Mouse (Mus musculus) frontal cortex, adult 2 months (tissue): ENCODE results near the gene Cdh4. TPM values are rescaled to one million over a fixed set of nuclear protein-coding genes. Genes with fewer than 3 reads are reported as not detected.

ENCODE experiments used
- DNase-seq, 2 experiments: peaks; one replicate each; pipeline ENCODE4 v3.0.0; 2022; ENCODE audit warnings: low spot score in 1 of 2; ENCODE audit errors: extremely low spot score in 1 of 2
- polyA plus RNA-seq: library from polyadenylated mRNA; depleted of rRNA; stranded (reverse); fragments of >200 nt; gene quantifications from 2 replicates; pipeline ENCODE4 v1.2.3, GENCODE M21; 2012

Gene Cdh4
- polyA plus RNA-seq, 1 experiment, result 21.5 TPM

DNA sequence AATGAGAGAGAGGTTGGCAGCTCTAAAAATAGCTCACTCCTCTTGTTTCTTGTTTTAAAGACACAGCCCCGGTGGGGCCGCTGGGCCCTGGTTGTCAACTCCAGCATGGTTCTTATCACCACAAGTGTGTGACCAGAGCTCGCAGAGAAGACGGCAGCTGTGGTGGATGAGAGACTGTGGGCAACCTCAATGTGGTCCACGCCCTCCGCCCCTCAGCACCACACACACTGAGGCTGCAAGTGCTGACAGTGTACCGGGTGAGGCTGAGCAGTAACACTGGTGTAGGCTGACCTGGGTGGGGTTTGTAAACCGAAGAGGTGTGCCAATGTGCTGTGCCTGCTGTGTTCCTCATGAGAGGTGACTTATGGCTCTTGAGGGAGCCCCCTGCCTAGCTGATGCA lies 327.7 kb downstream of the Cdh4 start:
- no peak for DNase-seq

GRCm38 (mm10) chr2:179774440-179775110 lies 332.3 kb downstream of the Cdh4 start:
- DNase-seq, result no peak

- DNase-seq, result no peak
Measured at GRCm38 (mm10) chr2:179775999-179776705, 333.9 kb downstream of the Cdh4 start.

- no peak for DNase-seq
Measured at GRCm38 (mm10) chr2:179779266-179779665, 337.0 kb downstream of the Cdh4 start.

GRCm38 (mm10) chr2:179780961-179781360 lies 338.7 kb downstream of the Cdh4 start:
- DNase-seq, result no peak

DNA sequence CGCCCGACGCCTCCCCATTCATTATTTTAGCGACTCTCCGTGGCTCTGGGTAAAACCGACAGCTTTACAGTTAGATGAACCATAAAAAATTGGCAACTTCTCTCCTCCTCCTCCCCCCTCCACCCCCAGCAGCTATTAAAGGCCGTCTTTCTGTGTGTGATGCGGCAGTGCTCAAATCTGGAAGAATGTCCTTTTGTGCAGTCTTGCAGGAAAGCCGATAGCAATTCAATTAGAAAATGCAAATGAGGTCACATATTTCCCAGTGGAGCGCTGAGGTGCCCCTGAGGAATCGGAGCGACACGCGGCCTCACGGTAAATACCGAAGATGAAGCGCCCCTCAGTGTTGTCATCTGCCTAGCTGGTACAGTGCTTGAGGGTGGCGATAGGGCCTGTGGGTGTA lies 345.0 kb downstream of the Cdh4 start:
- DNase-seq, result peak in 1 of 2 experiments; percentile 40

DNA sequence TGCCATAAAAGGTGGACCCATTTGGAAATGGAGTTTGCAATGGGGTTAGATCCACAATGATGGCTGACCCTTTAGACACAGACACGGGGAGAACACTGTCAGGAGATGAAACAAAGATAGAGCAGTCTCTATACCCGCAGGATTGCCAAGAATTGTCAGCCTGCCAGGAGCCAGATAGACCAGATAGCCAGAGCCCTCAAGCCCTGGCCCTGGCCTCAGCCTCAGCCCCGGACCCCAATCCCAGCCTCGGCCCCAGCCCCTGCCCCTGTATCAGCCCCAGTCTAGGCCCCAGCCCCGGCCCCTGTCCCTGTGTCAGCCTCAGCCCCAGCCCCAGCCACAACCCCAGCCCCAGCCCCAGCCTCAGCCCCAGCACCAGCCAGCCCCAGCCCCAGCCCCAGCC lies 345.6 kb downstream of the Cdh4 start:
- no peak for DNase-seq

- no peak for DNase-seq
Measured at GRCm38 (mm10) chr2:179790684-179791083, 348.5 kb downstream of the Cdh4 start.

DNA sequence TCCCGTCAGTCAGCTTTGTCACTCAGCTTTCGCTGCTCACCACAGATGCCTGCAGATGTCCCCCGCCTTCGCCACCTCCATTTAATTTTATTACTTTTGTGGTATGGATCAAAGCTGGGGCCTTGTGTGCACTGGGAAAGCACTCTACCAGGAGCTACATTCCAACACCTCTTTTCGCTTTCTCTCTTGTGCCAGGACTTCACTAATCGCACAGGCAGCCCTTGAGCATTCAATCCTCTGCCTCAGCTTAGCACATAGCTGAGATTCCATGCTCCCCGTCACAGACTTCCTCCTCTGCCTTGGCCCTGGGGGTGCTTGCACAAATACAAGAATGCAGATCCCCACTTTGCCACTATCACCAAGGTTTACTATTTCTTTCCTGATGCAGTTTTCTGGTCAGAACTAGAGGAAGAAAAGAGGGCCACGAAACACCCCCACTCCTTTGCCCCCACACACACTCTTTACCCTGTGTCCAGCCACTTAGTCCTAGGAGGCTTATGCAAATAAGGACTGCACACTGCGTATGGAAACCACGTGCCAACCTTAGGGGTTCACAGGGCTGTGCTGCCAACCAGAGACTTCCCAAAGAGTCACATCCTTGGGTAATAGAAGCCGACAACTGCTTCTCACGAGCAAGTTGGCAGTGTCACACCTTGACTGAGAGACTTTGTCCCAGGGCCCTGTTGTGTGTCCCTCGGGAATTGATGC lies 350.3 kb downstream of the Cdh4 start:
- no peak for DNase-seq

GRCm38 (mm10) chr2:179794354-179794753 lies 352.1 kb downstream of the Cdh4 start:
- peak in 1 of 2 experiments; percentile 48 for DNase-seq

GRCm38 (mm10) chr2:179795452-179795851 lies 353.2 kb downstream of the Cdh4 start:
- DNase-seq, result no peak

- DNase-seq, result peak; percentile 65 to 76
Measured at GRCm38 (mm10) chr2:179799906-179800532, 357.8 kb downstream of the Cdh4 start.

DNA sequence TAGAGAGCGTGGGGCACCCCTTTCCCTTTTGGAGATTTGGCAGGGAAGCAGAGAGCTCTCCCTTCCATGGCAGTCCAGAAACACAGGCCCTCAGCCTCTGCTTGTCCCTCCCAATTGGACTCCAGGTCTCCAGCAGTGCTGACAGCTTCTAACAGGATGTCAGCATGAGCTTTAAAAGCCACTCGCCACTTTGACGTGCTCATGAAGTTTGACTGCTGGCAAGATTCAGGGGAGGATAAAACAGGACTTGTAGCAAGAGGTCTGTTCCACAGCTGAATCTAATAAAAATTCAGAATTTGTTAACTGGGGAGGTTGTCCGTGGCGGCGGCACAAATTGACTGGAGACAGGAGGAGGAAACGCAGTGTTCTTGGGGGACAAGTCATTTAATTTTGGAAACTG lies 358.8 kb downstream of the Cdh4 start:
- no peak for DNase-seq

DNA sequence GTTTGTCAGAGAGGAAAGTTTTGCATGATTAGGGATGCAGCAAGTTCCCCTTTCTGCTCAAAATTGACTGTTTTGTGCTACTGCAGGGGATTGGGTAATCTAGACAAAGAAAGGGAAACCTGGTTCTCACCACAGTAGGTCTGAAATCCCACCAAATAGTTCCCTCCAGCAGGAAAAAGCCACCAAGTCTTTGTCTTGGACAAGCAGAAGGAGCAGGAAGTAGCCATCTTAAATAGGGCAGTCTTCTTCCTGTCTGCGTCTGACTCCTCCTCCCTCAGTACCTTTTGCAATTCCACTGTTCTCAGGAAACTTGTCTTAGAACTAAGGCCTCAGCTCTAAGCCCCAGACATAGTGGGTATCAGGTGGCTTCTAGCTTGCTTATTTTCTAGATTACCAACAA lies 360.2 kb downstream of the Cdh4 start:
- DNase-seq, result no peak

- no peak for DNase-seq
Measured at GRCm38 (mm10) chr2:179811086-179811485, 368.9 kb downstream of the Cdh4 start.

DNA sequence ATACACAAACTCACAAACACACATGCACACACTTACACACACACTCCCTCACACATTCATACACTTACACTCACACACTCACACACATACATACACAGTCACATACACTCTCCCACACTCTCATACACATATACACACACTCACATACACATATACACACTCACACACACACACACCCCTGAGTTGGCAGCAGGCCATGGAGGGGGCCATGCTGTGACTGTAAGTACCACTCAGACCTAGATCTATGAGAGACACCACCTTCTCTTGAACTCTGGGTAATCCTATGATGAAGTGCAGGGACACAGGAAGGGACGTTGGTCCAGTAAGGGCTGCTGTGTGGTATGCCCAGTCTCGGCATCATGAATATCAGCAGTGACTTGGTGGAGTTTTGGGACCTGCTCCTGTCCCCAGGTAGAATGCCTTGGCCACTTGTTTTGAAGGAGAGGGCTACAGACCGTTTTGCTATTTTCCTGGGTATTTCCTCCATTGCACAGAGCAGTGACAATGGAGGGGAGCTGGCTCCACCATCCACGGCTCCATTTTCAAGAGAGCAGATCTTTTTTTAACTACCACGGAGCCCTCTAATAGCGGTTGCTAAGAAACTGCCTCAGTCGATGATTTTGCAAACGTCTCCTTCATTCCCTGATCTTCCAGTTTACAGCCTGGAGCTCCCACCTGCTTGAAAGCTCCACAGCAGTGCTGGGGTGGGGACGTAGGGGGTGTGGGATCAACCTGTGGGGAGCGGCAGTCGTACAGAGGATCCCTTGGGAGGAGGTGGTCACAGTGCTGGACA lies 371.0 kb downstream of the Cdh4 start:
- DNase-seq, result peak in 1 of 2 experiments; percentile 58

DNA sequence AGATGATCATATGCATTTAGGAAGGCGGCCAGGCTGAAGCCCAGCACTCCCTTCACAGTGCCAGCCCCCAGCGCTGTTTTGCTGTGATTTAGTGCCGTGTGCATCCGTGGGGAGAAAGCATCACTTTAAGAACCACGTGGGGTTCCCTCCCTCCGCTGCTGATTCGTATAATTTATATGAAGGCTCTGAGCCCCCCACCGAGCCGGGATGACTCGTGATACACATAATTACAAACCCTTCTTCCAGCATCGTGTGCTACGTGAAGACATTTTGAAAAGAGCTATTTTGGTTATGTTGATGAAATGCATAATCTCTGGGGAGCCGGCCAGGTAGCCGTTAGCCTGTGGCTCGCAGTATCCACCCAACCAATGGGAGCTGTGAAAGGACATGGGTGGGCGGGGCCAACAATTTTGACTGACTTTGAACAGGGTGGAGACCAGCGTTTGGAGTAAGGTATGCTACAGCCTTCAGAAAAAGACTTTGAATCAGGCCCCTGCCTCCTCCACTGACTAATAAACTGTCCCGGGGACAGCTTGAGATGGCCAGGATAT lies 382.6 kb downstream of the Cdh4 start:
- peak; percentile 65 to 83 for DNase-seq

DNA sequence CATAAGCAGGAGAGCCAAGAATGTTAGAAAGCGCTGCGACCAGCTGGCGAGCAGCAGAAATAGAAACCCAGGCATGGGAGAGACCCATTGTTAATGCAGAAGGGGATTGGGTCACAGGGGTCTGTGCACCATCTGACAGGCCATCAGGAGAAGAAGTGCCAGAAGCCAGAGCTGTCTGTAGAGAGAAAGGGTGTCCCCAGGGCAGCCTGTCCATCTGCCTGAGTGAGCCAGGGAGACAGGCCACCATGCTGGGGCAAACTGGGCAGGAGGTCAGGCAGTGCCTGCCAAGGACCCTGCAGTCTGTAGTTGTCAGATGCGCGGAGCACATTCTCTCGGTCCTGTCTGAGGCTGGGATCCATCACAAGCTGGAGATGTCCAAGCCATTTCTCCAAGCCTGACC lies 386.7 kb downstream of the Cdh4 start:
- no peak for DNase-seq

DNA sequence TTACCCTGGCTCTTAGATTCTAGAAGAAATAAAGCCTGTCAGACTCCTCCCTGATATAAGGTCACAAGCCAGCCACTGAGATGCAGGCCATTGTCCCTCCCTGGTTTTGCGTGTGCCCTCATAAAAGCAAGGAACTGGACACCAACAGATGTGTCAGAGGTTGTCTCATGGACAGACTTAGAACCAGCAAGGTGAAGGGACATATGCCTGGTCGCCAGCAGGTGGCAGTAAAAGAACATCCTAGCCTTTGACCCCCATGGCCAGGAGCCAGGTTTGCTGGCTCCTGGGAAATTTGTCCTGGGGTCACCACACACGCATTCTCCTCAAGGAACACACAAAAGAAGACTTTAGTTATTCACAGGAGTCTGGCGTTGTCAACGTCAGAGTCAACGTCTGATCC lies 387.7 kb downstream of the Cdh4 start:
- DNase-seq, result peak in 1 of 2 experiments; percentile 39

GRCm38 (mm10) chr2:179834892-179835291 lies 392.7 kb downstream of the Cdh4 start:
- DNase-seq, result no peak
